Mouse (Mus musculus): ENCODE measurements around the gene Notch4. TPM values are rescaled to one million over a fixed set of nuclear protein-coding genes. Genes with fewer than 3 reads are reported as not detected.

Notch4 gene
- polyA plus RNA-seq, 1 experiment from 2014 or later = 4.7 TPM

GRCm38 (mm10) chr17:34547601-34548000 is 16.5 kb upstream of the Notch4 start:
- Histone ChIP-seq H3K9ac (ENCODE audit: low read depth, low read length) (no peak overlapping the region), H3K9me3 (ENCODE audit: control insufficient read depth, low read length) (no peaks in the 10 kb centered on the region), H3K4me3 (ENCODE audit: low read depth, low read length) (no peak overlapping the region), H3K4me2 (ENCODE audit: low read depth, low read length) (no peak overlapping the region), H3K36me3 (ENCODE audit: control insufficient read depth, insufficient read depth, low read length) (no peaks in the 10 kb centered on the region), H3K4me1 (ENCODE audit: control insufficient read depth, insufficient read depth, low read length) (no peaks in the 10 kb centered on the region), H3K27me3 (replicated peaks; ENCODE audit: control insufficient read depth, insufficient read depth, low read length) (no peaks in the 10 kb centered on the region), H3K27ac (replicated peaks; ENCODE audit: low read depth, low read length) (no peak overlapping the region)
- WGBS = 87% methylated on average over 4 of the region's 4 CpGs
- DNase-seq (ENCODE audit: low spot score) (no peak), ATAC-seq (ENCODE audit: low read depth) (no peak)

GRCm38 (mm10) chr17:34549156-34549555 is 14.9 kb upstream of the Notch4 start:
- no peaks in the 10 kb centered on the region for H3K9me3 ChIP-seq (ENCODE audit: control insufficient read depth, low read length)
- 85% methylated on average over 3 of the region's 3 CpGs for WGBS
- no peak for ATAC-seq (ENCODE audit: low read depth)

GRCm38 (mm10) chr17:34549843-34550242 is 14.2 kb upstream of the Notch4 start:
- ATAC-seq (ENCODE audit: low read depth) (no peak), DNase-seq (ENCODE audit: low spot score) (no peak)
- Histone ChIP-seq H3K36me3 (ENCODE audit: control insufficient read depth, insufficient read depth, low read length) (no peaks in the 10 kb centered on the region), H3K27me3 (replicated peaks; ENCODE audit: control insufficient read depth, insufficient read depth, low read length) (no peaks in the 10 kb centered on the region), H3K4me1 (ENCODE audit: control insufficient read depth, insufficient read depth, low read length) (no peaks in the 10 kb centered on the region), H3K9me3 (ENCODE audit: control insufficient read depth, low read length) (no peaks in the 10 kb centered on the region), H3K27ac (replicated peaks; ENCODE audit: low read depth, low read length) (no peak overlapping the region), H3K9ac (ENCODE audit: low read depth, low read length) (no peak overlapping the region), H3K4me3 (ENCODE audit: low read depth, low read length) (no peak overlapping the region), H3K4me2 (ENCODE audit: low read depth, low read length) (no peak overlapping the region)
- WGBS = 69% methylated on average over 2 of the region's 2 CpGs

More at GRCm38 (mm10) chr17:34549156-34549555, 14.9 kb upstream of the Notch4 start:
- Histone ChIP-seq H3K4me2 (ENCODE audit: low read depth, low read length) (no peak overlapping the region), H3K27me3 (replicated peaks; ENCODE audit: control insufficient read depth, insufficient read depth, low read length) (no peaks in the 10 kb centered on the region), H3K36me3 (ENCODE audit: control insufficient read depth, insufficient read depth, low read length) (no peaks in the 10 kb centered on the region), H3K4me1 (ENCODE audit: control insufficient read depth, insufficient read depth, low read length) (no peaks in the 10 kb centered on the region), H3K4me3 (ENCODE audit: low read depth, low read length) (no peak overlapping the region), H3K9ac (ENCODE audit: low read depth, low read length) (no peak overlapping the region), H3K27ac (replicated peaks; ENCODE audit: low read depth, low read length) (no peak overlapping the region)
- DNase-seq (ENCODE audit: low spot score) = no peak

- no peak overlapping the region for H3K27ac ChIP-seq (replicated peaks; ENCODE audit: low read depth, low read length)
- ATAC-seq (ENCODE audit: low read depth) = no peak
- H3K27me3 ChIP-seq (replicated peaks; ENCODE audit: control insufficient read depth, insufficient read depth, low read length) = no peaks in the 10 kb centered on the region
- no peaks in the 10 kb centered on the region for H3K36me3 ChIP-seq (ENCODE audit: control insufficient read depth, insufficient read depth, low read length)
- H3K9ac ChIP-seq (ENCODE audit: low read depth, low read length) = no peak overlapping the region
- no peak overlapping the region for H3K4me3 ChIP-seq (ENCODE audit: low read depth, low read length)
- no peak overlapping the region for H3K4me2 ChIP-seq (ENCODE audit: low read depth, low read length)
- no peaks in the 10 kb centered on the region for H3K9me3 ChIP-seq (ENCODE audit: control insufficient read depth, low read length)
- WGBS = 29% methylated on average over 5 of the region's 5 CpGs
- no peaks in the 10 kb centered on the region for H3K4me1 ChIP-seq (ENCODE audit: control insufficient read depth, insufficient read depth, low read length)
- DNase-seq (ENCODE audit: low spot score) = peak; percentile 33
These were observed 8.6 kb upstream of the Notch4 start for GRCm38 (mm10) chr17:34555483-34555882.

- WGBS = 82% methylated on average over 8 of the region's 8 CpGs
- ATAC-seq (ENCODE audit: low read depth) = no peak
These were observed 7.7 kb upstream of the Notch4 start for GRCm38 (mm10) chr17:34556406-34556805.

GRCm38 (mm10) chr17:34557411-34557810 is 6.7 kb upstream of the Notch4 start:
- DNase-seq (ENCODE audit: low spot score) = no peak
- H3K27me3 ChIP-seq (replicated peaks; ENCODE audit: control insufficient read depth, insufficient read depth, low read length) = no peaks in the 10 kb centered on the region
- no peak overlapping the region for H3K9ac ChIP-seq (ENCODE audit: low read depth, low read length)
- H3K4me1 ChIP-seq (ENCODE audit: control insufficient read depth, insufficient read depth, low read length) = no peaks in the 10 kb centered on the region
- no peak overlapping the region for H3K27ac ChIP-seq (replicated peaks; ENCODE audit: low read depth, low read length)
- no peak for ATAC-seq (ENCODE audit: low read depth)
- no peak overlapping the region for H3K4me2 ChIP-seq (ENCODE audit: low read depth, low read length)
- WGBS = 75% methylated on average over 11 of the region's 11 CpGs
- H3K36me3 ChIP-seq (ENCODE audit: control insufficient read depth, insufficient read depth, low read length) = no peaks in the 10 kb centered on the region
- no peaks in the 10 kb centered on the region for H3K9me3 ChIP-seq (ENCODE audit: control insufficient read depth, low read length)
- no peak overlapping the region for H3K4me3 ChIP-seq (ENCODE audit: low read depth, low read length)

More at GRCm38 (mm10) chr17:34556406-34556805, 7.7 kb upstream of the Notch4 start:
- H3K4me3 ChIP-seq (ENCODE audit: low read depth, low read length) = no peak overlapping the region
- H3K36me3 ChIP-seq (ENCODE audit: control insufficient read depth, insufficient read depth, low read length) = no peaks in the 10 kb centered on the region
- H3K27ac ChIP-seq (replicated peaks; ENCODE audit: low read depth, low read length) = no peak overlapping the region
- H3K4me1 ChIP-seq (ENCODE audit: control insufficient read depth, insufficient read depth, low read length) = no peaks in the 10 kb centered on the region
- no peaks in the 10 kb centered on the region for H3K27me3 ChIP-seq (replicated peaks; ENCODE audit: control insufficient read depth, insufficient read depth, low read length)
- no peak for DNase-seq (ENCODE audit: low spot score)
- H3K4me2 ChIP-seq (ENCODE audit: low read depth, low read length) = no peak overlapping the region
- H3K9ac ChIP-seq (ENCODE audit: low read depth, low read length) = no peak overlapping the region
- H3K9me3 ChIP-seq (ENCODE audit: control insufficient read depth, low read length) = no peaks in the 10 kb centered on the region

GRCm38 (mm10) chr17:34559116-34559515 is 5.0 kb upstream of the Notch4 start:
- H3K4me2 ChIP-seq (ENCODE audit: low read depth, low read length) = no peak overlapping the region
- no peak for DNase-seq (ENCODE audit: low spot score)
- H3K27me3 ChIP-seq (replicated peaks; ENCODE audit: control insufficient read depth, insufficient read depth, low read length) = no peaks in the 10 kb centered on the region
- H3K4me1 ChIP-seq (ENCODE audit: control insufficient read depth, insufficient read depth, low read length) = 0 out of 2 replicates have a peak, but pooled peaks cover 3% of the 10 kb centered on the region
- 82% methylated on average over 7 of the region's 7 CpGs for WGBS
- no peaks in the 10 kb centered on the region for H3K36me3 ChIP-seq (ENCODE audit: control insufficient read depth, insufficient read depth, low read length)
- no peak overlapping the region for H3K27ac ChIP-seq (replicated peaks; ENCODE audit: low read depth, low read length)
- no peak overlapping the region for H3K4me3 ChIP-seq (ENCODE audit: low read depth, low read length)
- no peaks in the 10 kb centered on the region for H3K9me3 ChIP-seq (ENCODE audit: control insufficient read depth, low read length)
- no peak overlapping the region for H3K9ac ChIP-seq (ENCODE audit: low read depth, low read length)
- no peak for ATAC-seq (ENCODE audit: low read depth)

- 41% methylated on average over 10 of the region's 15 CpGs for WGBS
- Histone ChIP-seq H3K9me3 (ENCODE audit: control insufficient read depth, low read length) (no peaks in the 10 kb centered on the region), H3K27me3 (replicated peaks; ENCODE audit: control insufficient read depth, insufficient read depth, low read length) (no peaks in the 10 kb centered on the region), H3K4me1 (ENCODE audit: control insufficient read depth, insufficient read depth, low read length) (0 out of 2 replicates have a peak, but pooled peaks cover 4% of the 10 kb centered on the region), H3K4me2 (ENCODE audit: low read depth, low read length) (no peak overlapping the region), H3K27ac (replicated peaks; ENCODE audit: low read depth, low read length) (no peak overlapping the region), H3K4me3 (ENCODE audit: low read depth, low read length) (no peak overlapping the region), H3K9ac (ENCODE audit: low read depth, low read length) (no peak overlapping the region), H3K36me3 (ENCODE audit: control insufficient read depth, insufficient read depth, low read length) (no peaks in the 10 kb centered on the region)
- no peak for DNase-seq (ENCODE audit: low spot score)
- no peak for ATAC-seq (ENCODE audit: low read depth)
These were observed 4.2 kb upstream of the Notch4 start for GRCm38 (mm10) chr17:34559895-34560294.

- no peaks in the 10 kb centered on the region for H3K9me3 ChIP-seq (ENCODE audit: control insufficient read depth, low read length)
- 0 out of 2 replicates have a peak, but pooled peaks cover 4% of the 10 kb centered on the region for H3K4me1 ChIP-seq (ENCODE audit: control insufficient read depth, insufficient read depth, low read length)
- no peaks in the 10 kb centered on the region for H3K36me3 ChIP-seq (ENCODE audit: control insufficient read depth, insufficient read depth, low read length)
- no peaks in the 10 kb centered on the region for H3K27me3 ChIP-seq (replicated peaks; ENCODE audit: control insufficient read depth, insufficient read depth, low read length)
- DNase-seq (ENCODE audit: low spot score) (no peak), ATAC-seq (ENCODE audit: low read depth) (no peak)
- no peak overlapping the region for H3K4me2 ChIP-seq (ENCODE audit: low read depth, low read length)
- no peak overlapping the region for H3K9ac ChIP-seq (ENCODE audit: low read depth, low read length)
- H3K4me3 ChIP-seq (ENCODE audit: low read depth, low read length) = no peak overlapping the region
- H3K27ac ChIP-seq (replicated peaks; ENCODE audit: low read depth, low read length) = no peak overlapping the region
- 91% methylated on average over 6 of the region's 6 CpGs for WGBS
These were observed 3.6 kb upstream of the Notch4 start for GRCm38 (mm10) chr17:34560438-34560837.
